Mouse (Mus musculus) MEL (cell line): Measurements from ENCODE around the gene Ptgis. TPM values are rescaled to one million over a fixed set of nuclear protein-coding genes. Genes with fewer than 3 reads are reported as not detected.

Source experiments
- DNase-seq: peaks from one replicate; pipeline ENCODE4 v3.0.0; 2011; ENCODE audit warnings: low read depth, low spot score
- H3K27ac ChIP-seq: 2 replicates; pipeline ENCODE4 v1.5.1; 2012; ENCODE audit warnings: low read depth, mild to moderate bottlenecking, control low read depth, low read length, moderate library complexity; ENCODE audit not compliant: control insufficient read depth
- H3K27me3 ChIP-seq, 2 experiments: fragments of 150-350 bp in 1 of 2; sonication (generic) in 1 of 2; 2 replicates each; pipeline ENCODE4 v1.6.1; 2012; ENCODE audit warnings: low read length in 2 of 2, mild to moderate bottlenecking in 2 of 2, improper control_type of control experiment in 1 of 2, moderate library complexity in 1 of 2; ENCODE audit not compliant: insufficient read depth in 2 of 2, control insufficient read depth in 1 of 2
- H3K36me3 ChIP-seq, 2 experiments: 2 replicates each; pipeline ENCODE4 v1.6.1; 2012 to 2014; ENCODE audit warnings: low read length in 2 of 2, improper control_type of control experiment in 1 of 2, inconsistent platforms in 1 of 2, mild to moderate bottlenecking in 1 of 2; ENCODE audit not compliant: insufficient read depth in 2 of 2, control insufficient read depth in 1 of 2
- H3K4me1 ChIP-seq, 2 experiments: fragments of 150-350 bp in 1 of 2; sonication (generic) in 1 of 2; 2 replicates each; pipeline ENCODE4 v1.6.1; 2012; ENCODE audit warnings: low read length in 2 of 2, improper control_type of control experiment in 1 of 2, mild to moderate bottlenecking in 1 of 2; ENCODE audit not compliant: insufficient read depth in 2 of 2, control insufficient read depth in 1 of 2
- H3K4me3 ChIP-seq, 2 experiments: fragments of 150-350 bp in 1 of 2; sonication (generic) in 1 of 2; 2 replicates each; pipeline ENCODE4 v1.5.1; 2012; ENCODE audit warnings: low read depth in 2 of 2, low read length in 2 of 2, mild to moderate bottlenecking in 2 of 2, moderate library complexity in 2 of 2, control low read depth in 1 of 2, improper control_type of control experiment in 1 of 2; ENCODE audit not compliant: control insufficient read depth in 1 of 2, insufficient read depth in 1 of 2
- H3K79me2 ChIP-seq: 2 replicates; pipeline ENCODE4 v1.6.1; 2012; ENCODE audit warnings: mild to moderate bottlenecking, low read length, moderate library complexity; ENCODE audit not compliant: control insufficient read depth, poor library complexity, insufficient read depth
- H3K9ac ChIP-seq: 2 replicates; pipeline ENCODE4 v1.6.1; 2012; ENCODE audit warnings: low read depth, mild to moderate bottlenecking, control low read depth, low read length, moderate library complexity; ENCODE audit not compliant: control insufficient read depth, poor library complexity, severe bottlenecking
- H3K9me3 ChIP-seq: fragments of 150-350 bp; sonication (generic); replicated peaks from 2 replicates; pipeline ENCODE4 v1.6.1; 2012; ENCODE audit warnings: mild to moderate bottlenecking, low read length, improper control_type of control experiment, moderate library complexity; ENCODE audit not compliant: insufficient read depth
- BHLHE40 ChIP-seq: IDR thresholded peaks from 2 replicates; pipeline ENCODE4 v1.6.1; 2012; ENCODE audit warnings: low read depth, mild to moderate bottlenecking, inconsistent platforms, low read length, improper control_type of control experiment, borderline replicate concordance
- CHD1 ChIP-seq: IDR thresholded peaks from 2 replicates; pipeline ENCODE4 v1.6.1; 2012; ENCODE audit warnings: low read depth, mild to moderate bottlenecking, inconsistent platforms, low read length, improper control_type of control experiment
- CTCF ChIP-seq, 3 experiments: IDR thresholded peaks in 2 of 3; conservative IDR thresholded peaks in 1 of 3; 2 replicates each; pipeline ENCODE4 v1.5.1; 2011 to 2012; ENCODE audit warnings: low read length in 3 of 3, low read depth in 2 of 3, mild to moderate bottlenecking in 2 of 3, improper control_type of control experiment in 1 of 3, inconsistent platforms in 1 of 3, mixed read lengths in 1 of 3, moderate library complexity in 1 of 3; ENCODE audit not compliant: control insufficient read depth in 1 of 3, insufficient read depth in 1 of 3, poor library complexity in 1 of 3, severe bottlenecking in 1 of 3
- E2F4 ChIP-seq: IDR thresholded peaks from 2 replicates; pipeline ENCODE4 v1.6.1; 2011; ENCODE audit warnings: low read depth, low read length, improper control_type of control experiment, borderline replicate concordance
- ELF1 ChIP-seq: IDR thresholded peaks from 2 replicates; pipeline ENCODE4 v1.6.1; 2014; ENCODE audit warnings: low read depth, mild to moderate bottlenecking, inconsistent platforms, low read length, improper control_type of control experiment, moderate library complexity
- ETS1 ChIP-seq: IDR thresholded peaks from 2 replicates; pipeline ENCODE4 v1.6.1; 2012; ENCODE audit warnings: low read depth, mild to moderate bottlenecking, inconsistent platforms, low read length, improper control_type of control experiment, moderate library complexity
- GATA1 ChIP-seq: IDR thresholded peaks from 2 replicates; pipeline ENCODE4 v1.6.1; 2011; ENCODE audit warnings: low read depth, low read length, improper control_type of control experiment
- HCFC1 ChIP-seq: IDR thresholded peaks from 2 replicates; pipeline ENCODE4 v1.6.1; 2012; ENCODE audit warnings: low read depth, mild to moderate bottlenecking, inconsistent platforms, low read length, improper control_type of control experiment, moderate library complexity
- JUND ChIP-seq: IDR thresholded peaks from 2 replicates; pipeline ENCODE4 v1.6.1; 2011; ENCODE audit warnings: low read depth, mild to moderate bottlenecking, improper control_type of control experiment, low read length
- MAX ChIP-seq: IDR thresholded peaks from 2 replicates; pipeline ENCODE4 v1.6.1; 2011; ENCODE audit warnings: low read length, improper control_type of control experiment
- MEF2A ChIP-seq: IDR thresholded peaks from 2 replicates; pipeline ENCODE4 v1.6.1; 2014; ENCODE audit warnings: low read depth, mild to moderate bottlenecking, inconsistent platforms, low read length, improper control_type of control experiment; ENCODE audit not compliant: poor library complexity, insufficient replicate concordance, severe bottlenecking; ENCODE audit errors: extremely low read depth
- MYB ChIP-seq: IDR thresholded peaks from 2 replicates; pipeline ENCODE4 v1.6.1; 2011; ENCODE audit warnings: mild to moderate bottlenecking, low read depth, low read length, improper control_type of control experiment
- MYC ChIP-seq: IDR thresholded peaks from 2 replicates; pipeline ENCODE4 v1.6.1; 2011; ENCODE audit warnings: low read depth, mild to moderate bottlenecking, low read length, improper control_type of control experiment, moderate library complexity
- NELFE ChIP-seq: IDR thresholded peaks from 2 replicates; pipeline ENCODE4 v1.6.1; 2011; ENCODE audit warnings: low read depth, low read length, improper control_type of control experiment
- NRF1 ChIP-seq: IDR thresholded peaks from 2 replicates; pipeline ENCODE4 v1.6.1; 2014; ENCODE audit warnings: low read depth, mild to moderate bottlenecking, inconsistent platforms, low read length, improper control_type of control experiment, moderate library complexity; ENCODE audit not compliant: poor library complexity, insufficient read depth, severe bottlenecking
- POLR2A ChIP-seq, 2 experiments: IDR thresholded peaks; 2 replicates each; pipeline ENCODE4 v1.6.1; 2011 to 2012; ENCODE audit warnings: low read length in 2 of 2, mild to moderate bottlenecking in 2 of 2, control low read depth in 1 of 2, improper control_type of control experiment in 1 of 2, low read depth in 1 of 2, moderate library complexity in 1 of 2; ENCODE audit not compliant: control insufficient read depth in 1 of 2, insufficient read depth in 1 of 2, poor library complexity in 1 of 2
- POLR2AphosphoS2 ChIP-seq: IDR thresholded peaks from 2 replicates; pipeline ENCODE4 v1.6.1; 2011; ENCODE audit warnings: low read length, improper control_type of control experiment
- POLR2AphosphoS5 ChIP-seq: IDR thresholded peaks from 2 replicates; pipeline ENCODE4 v1.6.1; 2012; ENCODE audit warnings: low read depth, borderline replicate concordance, mild to moderate bottlenecking, inconsistent platforms, low read length, moderate library complexity, mixed read lengths
- RCOR1 ChIP-seq: IDR thresholded peaks from 2 replicates; pipeline ENCODE4 v1.6.1; 2012; ENCODE audit warnings: low read depth, mild to moderate bottlenecking, inconsistent platforms, low read length, improper control_type of control experiment
- SIN3A ChIP-seq: IDR thresholded peaks from 2 replicates; pipeline ENCODE4 v1.6.1; 2012; ENCODE audit warnings: low read length, improper control_type of control experiment, inconsistent platforms
- SMC3 ChIP-seq: IDR thresholded peaks from 2 replicates; pipeline ENCODE4 v1.6.1; 2011; ENCODE audit warnings: low read depth, low read length, improper control_type of control experiment
- TAL1 ChIP-seq: IDR thresholded peaks from 2 replicates; pipeline ENCODE4 v1.6.1; 2012; ENCODE audit warnings: mild to moderate bottlenecking, inconsistent platforms, low read length, moderate library complexity, mixed read lengths
- TBP ChIP-seq: IDR thresholded peaks from 2 replicates; pipeline ENCODE4 v1.8.0; 2011; ENCODE audit warnings: low read depth, low read length, improper control_type of control experiment
- TCF12 ChIP-seq: IDR thresholded peaks from 2 replicates; pipeline ENCODE4 v1.6.1; 2014; ENCODE audit warnings: low read depth, mild to moderate bottlenecking, inconsistent platforms, low read length, improper control_type of control experiment, moderate library complexity
- UBTF ChIP-seq: IDR thresholded peaks from 2 replicates; pipeline ENCODE4 v1.6.1; 2012; ENCODE audit warnings: low read depth, mild to moderate bottlenecking, inconsistent platforms, low read length, improper control_type of control experiment, moderate library complexity, borderline replicate concordance; ENCODE audit not compliant: insufficient read depth
- USF1 ChIP-seq: IDR thresholded peaks from 2 replicates; pipeline ENCODE4 v1.6.1; 2014; ENCODE audit warnings: low read depth, mild to moderate bottlenecking, inconsistent platforms, low read length, improper control_type of control experiment, moderate library complexity
- USF2 ChIP-seq, 2 experiments: IDR thresholded peaks; 2 replicates each; pipeline ENCODE4 v1.6.1; 2011 to 2012; ENCODE audit warnings: improper control_type of control experiment in 2 of 2, low read length in 2 of 2, borderline replicate concordance in 1 of 2, inconsistent platforms in 1 of 2, low read depth in 1 of 2, mild to moderate bottlenecking in 1 of 2; ENCODE audit not compliant: insufficient read depth in 1 of 2
- ZC3H11A ChIP-seq: IDR thresholded peaks from 2 replicates; pipeline ENCODE4 v1.6.1; 2012; ENCODE audit warnings: low read depth, mild to moderate bottlenecking, inconsistent platforms, low read length, improper control_type of control experiment
- ZMIZ1 ChIP-seq: IDR thresholded peaks from 2 replicates; pipeline ENCODE4 v1.6.1; 2012; ENCODE audit warnings: low read depth, mild to moderate bottlenecking, inconsistent platforms, low read length, improper control_type of control experiment, moderate library complexity
- ZNF384 ChIP-seq: IDR thresholded peaks from 2 replicates; pipeline ENCODE4 v1.6.1; 2012; ENCODE audit warnings: low read depth, mild to moderate bottlenecking, inconsistent platforms, low read length, improper control_type of control experiment
- polyA plus RNA-seq, 2 experiments: library from polyadenylated mRNA; stranded (reverse) in 1 of 2; unstranded in 1 of 2; fragments of >175 nt in 1 of 2; fragments of >200 nt in 1 of 2; gene quantifications; 2 replicates each; pipeline versions ENCODE4 v1.2.1 to v1.2.4; 2012; ENCODE audit warnings: low replicate concordance in 2 of 2, low read depth in 1 of 2; ENCODE audit not compliant: insufficient read length in 2 of 2, insufficient read depth in 1 of 2, missing spikeins in 1 of 2
- total RNA-seq: library from RNA; depleted of rRNA; stranded (reverse); fragments of 300-350 nt; gene quantifications from 2 replicates; pipeline ENCODE4 v1.2.3, GENCODE M21; 2012

The Ptgis gene
- total and polyA plus RNA-seq, 3 experiments = 7.3 to 12.7 TPM; not detected in 1

DNA sequence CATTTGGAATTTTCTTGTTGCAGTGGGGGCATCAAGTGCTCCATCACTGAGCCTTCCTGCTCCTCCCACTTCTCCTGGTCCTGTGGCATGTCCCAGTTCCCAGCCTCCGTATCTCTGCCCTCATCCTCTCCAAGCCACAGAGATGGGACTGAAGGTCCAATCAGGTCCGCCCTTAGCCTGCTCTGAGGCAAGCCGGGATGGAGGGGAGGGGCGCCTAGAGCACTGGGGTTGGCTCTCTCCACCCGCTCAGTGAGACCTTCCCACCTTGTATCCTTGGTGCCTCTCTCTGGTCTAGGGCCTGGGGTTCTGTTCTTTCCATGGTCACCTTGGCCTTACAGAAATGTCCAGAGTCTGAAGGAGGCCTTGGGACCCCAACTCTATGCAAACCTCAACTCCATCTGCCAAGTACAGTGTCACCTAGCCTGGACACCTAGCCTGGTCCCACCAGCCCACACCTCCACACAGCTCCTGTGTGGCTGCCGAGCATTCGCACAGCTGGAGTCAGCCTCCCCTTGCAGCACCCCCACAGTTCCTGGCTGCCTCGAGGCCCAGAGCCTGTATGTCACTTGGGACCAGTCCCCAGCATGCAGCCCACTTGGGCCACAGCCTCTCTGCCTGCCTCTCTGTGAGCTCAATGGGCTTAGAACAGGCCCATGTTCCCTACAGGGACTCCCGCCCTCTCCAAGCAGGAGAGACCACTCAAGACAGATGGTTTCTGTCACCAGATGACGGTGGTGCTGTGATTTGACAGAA, 34.5 kb upstream of the Ptgis start:
- Histone ChIP-seq H3K9ac (no peak overlapping the region), H3K27me3 (no peaks in the 10 kb centered on the region), H3K4me3 (no peak overlapping the region), H3K36me3 (peaks cover 0 to 5% of the 10 kb centered on the region in 2 experiments; a peak in 1 of 4 replicates), H3K27ac (no peak overlapping the region), H3K9me3 (no peaks in the 10 kb centered on the region), H3K79me2 (no peaks in the 10 kb centered on the region), H3K4me1 (peaks cover 0 to 11% of the 10 kb centered on the region in 2 experiments; a peak in 3 of 4 replicates)
- DNase-seq = no peak
- TF ChIP-seq ELF1 (no peak), TAL1 (no peak), ZNF384 (no peak), SMC3 (no peak), ZC3H11A (no peak), POLR2A (IDR thresholded peaks at IDR 0.05; ENCODE audit: control insufficient read depth in 1 of 2, insufficient read depth in 1 of 2, low read depth in 1 of 2, low read length in 2 of 2, poor library complexity in 1 of 2) (no peak), TCF12 (no peak), TBP (no peak), MYB (no peak), E2F4 (no peak), USF2 (IDR thresholded peaks at IDR 0.05; ENCODE audit: borderline replicate concordance in 1 of 2, insufficient read depth in 1 of 2, low read depth in 1 of 2, low read length in 2 of 2) (no peak), USF1 (no peak)

DNA sequence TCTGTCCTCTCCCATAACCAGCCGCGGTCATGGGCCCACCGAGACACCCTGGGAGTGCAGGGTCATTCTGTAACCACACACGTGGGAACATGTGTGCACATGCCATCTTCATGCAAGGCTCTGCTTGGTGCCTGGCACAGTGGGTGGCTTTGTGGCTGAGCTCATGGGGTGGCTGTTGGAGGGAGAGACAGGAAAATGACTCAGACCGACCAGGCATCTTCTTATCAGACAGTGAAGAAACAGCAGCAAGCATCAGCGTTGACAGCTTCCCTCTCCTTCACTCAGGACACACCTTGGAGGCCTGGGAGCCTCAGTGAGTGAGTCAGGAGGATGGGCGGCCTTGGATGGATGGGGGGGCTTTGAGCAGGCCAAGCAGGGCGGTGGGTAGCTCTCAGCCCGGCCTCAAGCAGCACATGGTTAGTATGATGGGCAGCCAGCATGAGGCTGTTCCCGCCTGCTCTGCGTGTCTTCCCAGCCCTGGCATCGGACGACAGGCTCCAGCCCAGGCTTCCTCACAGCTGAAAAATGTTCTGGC, 32.9 kb upstream of the Ptgis start:
- H3K9ac ChIP-seq = no peak overlapping the region
- peaks cover 0 to 11% of the 10 kb centered on the region in 2 experiments; a peak in 3 of 4 replicates for H3K4me1 ChIP-seq
- peak overlapping the region; percentile 49 for H3K27ac ChIP-seq
- H3K36me3 ChIP-seq = peaks cover 0 to 5% of the 10 kb centered on the region in 2 experiments; a peak in 1 of 4 replicates
- no peaks in the 10 kb centered on the region for H3K9me3 ChIP-seq
- no peaks in the 10 kb centered on the region for H3K27me3 ChIP-seq
- peak; percentile 73 for DNase-seq
- H3K79me2 ChIP-seq = no peaks in the 10 kb centered on the region
- no peak overlapping the region for H3K4me3 ChIP-seq
- no peak for TF ChIP-seq USF2 (IDR thresholded peaks at IDR 0.05; ENCODE audit: borderline replicate concordance in 1 of 2, insufficient read depth in 1 of 2, low read depth in 1 of 2, low read length in 2 of 2)
- no peak for TF ChIP-seq SIN3A
- no peak for TF ChIP-seq RCOR1
- TF ChIP-seq MYC = peak; percentile 42; the same call in 1 of the 2 replicates
- TF ChIP-seq POLR2AphosphoS2 = no peak
- no peak for TF ChIP-seq UBTF
- no peak for TF ChIP-seq MAX
- TF ChIP-seq USF1 = no peak
- TF ChIP-seq POLR2AphosphoS5 = no peak
- TF ChIP-seq GATA1 = peak; percentile 51
- no peak for TF ChIP-seq NRF1
- TF ChIP-seq TAL1 = peak; percentile 30; the same call in 1 of the 2 replicates
- no peak for TF ChIP-seq HCFC1
- no peak for TF ChIP-seq CTCF (IDR thresholded peaks at IDR 0.05 in 2 of 3, conservative IDR thresholded peaks at IDR 0.05 in 1 of 3; ENCODE audit: control insufficient read depth in 1 of 3, insufficient read depth in 1 of 3, low read depth in 2 of 3, low read length in 3 of 3, poor library complexity in 1 of 3, severe bottlenecking in 1 of 3)
- peak; percentile 35; the same call in 1 of the 2 replicates for TF ChIP-seq ETS1
- no peak for TF ChIP-seq TBP
- TF ChIP-seq MEF2A = no peak
- no peak for TF ChIP-seq NELFE
- no peak for TF ChIP-seq BHLHE40
- TF ChIP-seq CHD1 = no peak
- no peak for TF ChIP-seq ZMIZ1
- TF ChIP-seq JUND = peak; percentile 47; the same call in 1 of the 2 replicates
